Mouse (Mus musculus) midbrain, embryonic 15.5 days (tissue): Measurements from ENCODE around the gene Ccdc65. TPM values are rescaled to one million over a fixed set of nuclear protein-coding genes. Genes with fewer than 3 reads are reported as not detected.

Source experiments
- polyA plus RNA-seq: library from polyadenylated mRNA; unstranded; fragments of >200 nt; fragmentation: Nextera tagmentation; extraction: Ambion mirVana; gene quantifications from 2 replicates; pipeline ENCODE4 v1.2.1, GENCODE M21; 2015

Gene Ccdc65
- polyA plus RNA-seq, 1 experiment from 2014 or later = 6.8 TPM

Other genes starting within 250 kb of the Ccdc65 start
- gene OR5BS1P, start 238.3 kb upstream of the Ccdc65 start, polyA plus RNA-seq = not detected in 2 replicates
- gene Lalba, start 225.5 kb upstream of the Ccdc65 start, polyA plus RNA-seq = not detected in 2 replicates
- not detected in 2 replicates for gene Olfr279, start 215.8 kb upstream of the Ccdc65 start, polyA plus RNA-seq
- 124 and 128 TPM in 2 replicates for gene Kansl2, start 173.9 kb upstream of the Ccdc65 start, polyA plus RNA-seq
- gene Ccnt1, start 137.3 kb upstream of the Ccdc65 start, polyA plus RNA-seq = 71.7 and 72.6 TPM in 2 replicates
- gene 4930415O20Rik, start 137.2 kb upstream of the Ccdc65 start, polyA plus RNA-seq = 0.44 and 0.46 TPM in 2 replicates
- gene Adcy6, start 98.1 kb upstream of the Ccdc65 start, polyA plus RNA-seq = 14.0 and 15.2 TPM in 2 replicates
- 199 and 201 TPM in 2 replicates for gene Cacnb3, start 77.4 kb upstream of the Ccdc65 start, polyA plus RNA-seq
- 22.0 and 26.4 TPM in 2 replicates for gene Ddx23, start 45.3 kb upstream of the Ccdc65 start, polyA plus RNA-seq
- gene Rnd1, start 30.7 kb upstream of the Ccdc65 start, polyA plus RNA-seq = 13.2 and 13.9 TPM in 2 replicates
- gene Fkbp11, start 20.0 kb downstream of the Ccdc65 start, polyA plus RNA-seq = 3.8 and 4.6 TPM in 2 replicates
- 103 and 106 TPM in 2 replicates for gene Arf3, start 55.0 kb downstream of the Ccdc65 start, polyA plus RNA-seq
- 0.17 TPM in 1 of 2 replicates, not detected in the other for gene Wnt10b, start 69.9 kb downstream of the Ccdc65 start, polyA plus RNA-seq
- gene Wnt1, start 81.7 kb downstream of the Ccdc65 start, polyA plus RNA-seq = 2.0 and 2.9 TPM in 2 replicates
- gene Ddn, start 101.3 kb downstream of the Ccdc65 start, polyA plus RNA-seq = 0.52 and 0.81 TPM in 2 replicates
- 72.7 and 84.7 TPM in 2 replicates for gene Prkag1, start 123.3 kb downstream of the Ccdc65 start, polyA plus RNA-seq
- 11.9 and 13.5 TPM in 2 replicates for gene Kmt2d, start 163.0 kb downstream of the Ccdc65 start, polyA plus RNA-seq
- 35.5 and 35.9 TPM in 2 replicates for gene Rhebl1, start 186.3 kb downstream of the Ccdc65 start, polyA plus RNA-seq
- gene Dhh, start 190.3 kb downstream of the Ccdc65 start, polyA plus RNA-seq = 0.35 and 0.73 TPM in 2 replicates
- gene Lmbr1l, start 210.0 kb downstream of the Ccdc65 start, polyA plus RNA-seq = 35.5 and 38.3 TPM in 2 replicates
- 1,136 and 1,188 TPM in 2 replicates for gene Tuba1b, start 226.4 kb downstream of the Ccdc65 start, polyA plus RNA-seq
- gene Gm49450, start 245.3 kb downstream of the Ccdc65 start, polyA plus RNA-seq = not detected in 2 replicates
- 17,671 and 17,732 TPM in 2 replicates for gene Tuba1a, start 245.5 kb downstream of the Ccdc65 start, polyA plus RNA-seq